Mouse (Mus musculus): Measurements from ENCODE around the gene Cdhr2.
A peak's percentile ranks its signal among the peaks of the same experiment; 100 is the strongest.

Gene Cdhr2

GRCm38 (mm10) chr13:54692711-54693557 lies 8.3 kb upstream of the Cdhr2 start:
- no peak for DNase-seq (ENCODE audit: low spot score)

DNA sequence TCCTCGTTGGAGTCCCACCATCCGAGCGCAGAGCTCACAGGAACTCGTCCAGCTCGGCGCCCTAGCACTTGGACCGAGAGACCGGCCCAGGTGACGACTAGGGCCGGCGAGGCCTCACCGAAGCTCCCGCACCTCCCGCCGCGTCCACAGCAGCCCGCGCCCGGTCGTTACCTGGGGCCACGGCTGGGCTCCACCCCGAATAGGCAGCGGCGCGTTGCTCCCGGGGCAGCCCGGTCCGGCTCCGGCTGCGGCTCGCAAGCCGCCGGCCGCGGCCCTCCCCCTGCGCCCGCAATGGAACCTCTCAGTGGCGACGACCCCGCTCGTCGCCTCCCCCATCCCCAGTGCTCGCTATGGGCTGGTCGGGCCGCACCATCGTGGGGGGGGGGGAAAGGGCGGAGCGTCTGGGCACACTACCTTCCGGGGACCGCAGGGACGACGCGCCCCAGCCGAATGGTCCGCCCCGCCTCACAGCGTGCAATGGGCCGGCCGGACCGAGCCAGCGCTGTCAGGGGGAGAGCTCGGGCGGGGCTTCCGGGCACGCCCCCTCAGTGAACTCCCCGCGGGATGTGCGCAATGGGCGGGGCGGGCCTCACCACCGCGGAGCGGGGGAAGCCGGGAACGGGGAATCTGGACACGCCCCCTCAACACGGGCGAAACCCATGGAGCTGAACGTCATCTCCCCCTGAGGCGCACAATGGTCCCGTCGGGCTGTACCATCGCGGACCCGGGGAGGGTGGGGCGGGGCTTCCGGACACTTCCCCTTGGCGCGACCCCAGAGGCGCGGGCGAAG lies 7.5 kb upstream of the Cdhr2 start, which contains the start of gene Rnf44:
TSS of gene Rnf44 (minus strand) at position 350 of the 790 bp plus-strand sequence.
- peak; percentile 95 for DNase-seq (ENCODE audit: low spot score)

- DNase-seq (ENCODE audit: low spot score): peak; percentile 85
These were observed 6.8 kb upstream of the Cdhr2 start for GRCm38 (mm10) chr13:54694348-54695060.

DNA sequence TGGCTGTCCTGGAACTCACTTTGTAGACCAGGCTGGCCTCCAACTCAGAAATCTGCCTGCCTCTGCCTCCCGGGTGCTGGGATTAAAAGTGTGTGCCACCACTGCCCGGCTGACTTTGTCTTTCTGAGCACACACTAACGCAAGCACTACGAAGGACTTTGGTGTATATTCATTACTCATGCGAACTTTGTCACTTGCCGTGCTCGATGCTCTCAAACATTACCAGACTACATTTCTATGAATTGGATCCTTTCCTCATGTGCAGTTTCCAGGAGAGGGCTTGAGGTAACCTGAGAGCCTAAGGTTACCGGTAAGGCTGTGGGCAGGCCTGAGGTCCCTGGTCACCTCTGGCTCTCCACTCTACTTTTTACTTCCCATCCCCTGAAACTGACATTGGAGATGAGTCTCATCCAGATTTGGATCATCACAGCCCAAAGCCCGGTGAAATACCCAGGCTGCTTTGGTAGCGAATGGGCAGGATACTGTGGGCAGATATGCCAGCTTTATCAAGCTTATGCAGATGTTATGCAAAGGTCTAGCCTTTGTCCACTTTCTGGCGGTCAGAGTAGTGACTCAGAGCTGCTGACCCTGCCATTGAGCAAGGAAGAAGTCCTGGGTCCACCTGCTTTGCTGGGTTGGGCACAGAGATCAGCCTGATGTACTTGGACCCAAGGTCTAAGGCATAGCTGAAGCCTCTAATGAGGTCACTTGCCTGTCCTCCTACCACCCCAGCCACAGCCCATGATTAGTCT lies 5.6 kb upstream of the Cdhr2 start:
- no peak for DNase-seq (ENCODE audit: low spot score)

GRCm38 (mm10) chr13:54702507-54702906 lies 1.2 kb downstream of the Cdhr2 start:
- DNase-seq (ENCODE audit: low spot score): no peak

DNA sequence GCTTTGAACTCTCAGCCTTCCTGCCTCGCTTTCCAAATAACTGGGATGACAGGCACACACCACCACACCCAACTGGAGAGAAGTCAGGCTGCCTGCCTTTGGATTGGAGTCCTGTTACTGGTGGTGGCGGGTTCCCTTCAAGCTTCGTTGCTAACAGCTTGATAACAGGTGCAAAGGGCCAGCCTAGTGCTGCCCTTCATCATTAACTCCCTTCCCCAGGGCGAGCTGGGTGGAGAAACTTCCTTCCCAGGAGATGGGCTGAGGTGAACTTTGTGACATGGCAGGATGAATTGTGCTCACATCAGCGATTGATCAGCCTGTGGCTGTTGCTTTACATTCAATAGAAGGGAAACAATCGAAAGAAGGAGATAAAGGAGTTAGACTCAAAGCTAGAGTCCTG lies 3.6 kb downstream of the Cdhr2 start:
- no peak for DNase-seq (ENCODE audit: low spot score)

DNA sequence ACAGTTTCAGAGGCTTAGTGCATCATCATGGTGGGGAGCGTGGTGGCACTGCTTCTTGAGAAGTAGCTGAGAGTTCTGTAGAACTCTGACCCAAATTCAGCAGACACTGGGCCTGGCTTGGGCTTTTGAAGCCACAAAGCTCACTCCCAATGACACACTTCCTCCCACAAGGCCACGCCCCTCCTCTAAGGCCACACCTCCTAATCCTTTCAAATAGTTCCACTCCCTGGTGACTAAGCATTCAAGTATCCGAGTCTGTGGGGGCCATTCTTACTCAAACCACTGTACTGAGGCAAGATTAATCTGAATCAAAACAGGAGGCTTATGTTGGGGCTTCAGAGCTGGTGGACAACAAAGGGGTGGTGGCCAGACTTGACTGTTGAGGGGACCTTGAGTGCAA lies 9.6 kb downstream of the Cdhr2 start:
- no peak for DNase-seq (ENCODE audit: low spot score)

- DNase-seq (ENCODE audit: low spot score): no peak
These were observed 13.1 kb downstream of the Cdhr2 start for GRCm38 (mm10) chr13:54714393-54714792.

- no peak for DNase-seq (ENCODE audit: low spot score)
These were observed 13.7 kb downstream of the Cdhr2 start for GRCm38 (mm10) chr13:54714996-54715395.

GRCm38 (mm10) chr13:54716916-54717315 lies 15.7 kb downstream of the Cdhr2 start:
- DNase-seq (ENCODE audit: low spot score): no peak

DNA sequence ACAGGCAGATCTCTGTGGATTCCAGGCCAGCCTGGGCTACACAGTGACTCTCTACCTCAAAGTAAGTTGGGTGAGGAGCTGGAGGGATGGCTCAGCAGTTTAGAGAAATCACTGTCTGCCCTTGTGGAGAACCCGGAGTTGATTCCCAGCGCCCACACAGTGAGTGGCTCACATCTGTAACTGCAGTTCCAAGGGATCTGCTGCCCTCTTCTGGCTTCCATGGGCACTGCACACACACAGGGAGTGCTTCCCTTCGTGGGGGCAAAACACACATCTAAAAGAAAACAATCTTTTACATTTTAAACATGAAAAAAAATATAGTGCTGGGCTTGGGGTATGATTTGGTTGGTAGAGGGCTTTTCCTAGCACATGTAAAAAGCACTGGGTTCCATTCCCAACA lies 21.9 kb downstream of the Cdhr2 start:
- no peak for DNase-seq (ENCODE audit: low spot score)

GRCm38 (mm10) chr13:54726131-54726530 lies 24.9 kb downstream of the Cdhr2 start:
- no peak for DNase-seq (ENCODE audit: low spot score)

DNA sequence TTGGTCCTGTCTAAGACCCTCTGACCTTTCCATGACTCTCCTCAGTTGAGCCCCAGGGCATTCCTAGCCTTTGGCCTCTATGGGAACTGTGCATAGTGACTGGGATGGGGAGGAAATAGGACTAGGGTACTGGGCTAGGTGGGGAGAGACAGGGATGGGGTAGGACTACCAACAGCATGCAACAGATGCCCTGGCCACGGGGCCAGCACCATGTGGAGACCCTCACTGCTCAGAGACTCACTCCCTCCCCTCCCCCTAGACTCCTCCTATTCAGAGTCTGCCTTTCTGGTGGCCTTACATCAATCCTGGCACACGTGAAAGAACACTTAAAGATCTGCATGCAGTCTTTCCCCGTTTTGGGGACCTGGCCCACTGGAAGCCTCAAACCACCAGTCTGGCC lies 35.7 kb downstream of the Cdhr2 start:
- no peak for DNase-seq (ENCODE audit: low spot score)

GRCm38 (mm10) chr13:54737488-54738212 lies 36.4 kb downstream of the Cdhr2 start:
- no peak for DNase-seq (ENCODE audit: low spot score)

DNA sequence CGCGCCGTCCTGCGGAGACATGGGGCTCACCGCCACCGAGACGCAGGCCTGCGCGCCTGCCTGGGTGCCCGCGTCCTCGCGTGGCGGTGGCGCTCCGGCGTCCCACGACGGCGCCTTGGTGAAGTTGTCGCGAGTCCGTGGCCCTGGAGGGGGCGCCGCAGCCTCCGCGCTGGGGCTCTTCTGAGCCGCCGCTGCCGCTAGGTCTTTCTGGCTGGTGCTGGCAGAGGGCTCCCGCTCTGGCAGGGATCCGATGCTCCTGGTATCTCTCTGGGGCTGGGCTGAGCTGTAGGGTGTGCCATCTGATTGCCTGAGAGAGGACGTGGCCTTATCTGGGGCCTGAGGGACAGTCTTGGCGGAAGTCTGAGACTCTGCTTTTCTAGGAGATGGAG lies 36.9 kb downstream of the Cdhr2 start:
- no peak for DNase-seq (ENCODE audit: low spot score)

DNA sequence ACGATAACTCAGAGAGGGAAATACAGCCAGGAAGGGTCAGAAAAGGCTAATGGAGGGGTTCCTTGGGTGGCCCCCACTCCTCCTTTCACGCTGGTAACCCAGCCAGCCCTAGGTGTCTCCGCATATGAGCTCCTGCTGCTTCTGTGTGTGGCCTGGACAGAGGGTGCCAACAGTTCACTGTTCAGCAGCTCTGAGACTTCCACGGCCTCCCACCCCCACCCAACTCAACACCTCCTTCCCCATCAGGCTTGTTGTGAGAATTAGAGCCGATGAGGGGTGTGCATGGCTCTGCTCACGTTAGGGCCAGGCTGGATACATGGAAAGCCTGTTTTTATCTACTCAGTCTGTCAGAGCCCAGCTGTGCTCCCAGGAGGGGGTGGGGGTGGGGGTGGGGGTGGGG lies 44.8 kb downstream of the Cdhr2 start:
- no peak for DNase-seq (ENCODE audit: low spot score)

DNA sequence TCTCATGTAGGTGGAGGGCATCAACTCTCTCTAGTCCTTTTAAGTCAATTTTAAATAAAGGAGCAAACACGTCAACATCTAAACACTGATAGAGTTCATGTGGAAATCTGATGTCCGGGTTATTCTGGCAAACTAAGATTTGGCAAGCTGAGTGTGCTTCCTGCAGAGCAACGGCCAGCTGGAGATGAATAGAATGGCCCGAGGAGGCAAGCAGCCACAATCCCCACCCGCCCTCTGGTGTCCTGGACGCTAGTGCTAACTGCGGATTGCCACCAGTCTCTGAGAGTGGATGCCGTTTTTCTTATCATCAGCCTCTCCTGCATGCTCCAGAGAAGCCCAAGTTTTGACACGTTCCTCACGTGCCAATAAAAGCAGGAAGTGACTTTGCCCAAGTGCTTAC lies 45.6 kb downstream of the Cdhr2 start:
- DNase-seq (ENCODE audit: low spot score): no peak

DNA sequence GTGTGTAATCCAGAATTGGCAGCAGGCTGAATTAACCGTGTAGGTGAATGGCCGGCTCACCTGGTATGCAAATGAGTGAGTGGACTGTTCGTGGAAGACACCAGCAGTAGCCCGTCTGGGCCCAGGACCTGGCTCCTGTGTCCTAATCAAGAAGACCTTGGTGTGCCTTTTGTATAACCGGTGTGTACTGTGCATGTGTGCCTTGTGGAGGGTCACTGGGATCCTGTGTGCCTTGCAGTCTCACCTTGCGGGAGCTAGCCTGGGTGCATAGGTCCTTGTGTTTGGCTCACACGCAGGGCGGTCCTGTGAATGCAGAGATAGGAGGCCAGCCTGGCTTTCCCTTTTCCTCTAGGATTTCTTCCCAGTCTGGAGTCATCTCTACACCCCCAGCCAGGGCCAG lies 46.9 kb downstream of the Cdhr2 start:
- DNase-seq (ENCODE audit: low spot score): no peak

DNA sequence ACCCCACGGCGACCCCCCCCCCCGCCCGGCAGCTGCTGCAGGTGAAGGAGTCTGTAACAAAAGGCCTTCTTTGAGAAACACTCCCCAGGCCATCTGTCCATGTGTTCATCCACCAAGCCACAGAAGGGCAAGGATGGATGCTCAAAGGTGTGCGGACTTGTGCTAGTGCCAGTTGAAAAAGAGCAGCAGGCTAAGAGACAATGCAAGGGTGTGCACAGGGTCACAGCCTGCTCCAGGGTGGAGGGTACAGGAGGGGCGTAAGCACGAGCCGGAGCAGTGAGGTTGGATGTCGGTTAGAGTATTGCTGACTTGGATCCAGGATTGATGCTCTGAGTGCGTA lies 47.4 kb downstream of the Cdhr2 start:
- DNase-seq (ENCODE audit: low spot score): no peak

- DNase-seq (ENCODE audit: low spot score): no peak
These were observed 48.0 kb downstream of the Cdhr2 start for GRCm38 (mm10) chr13:54749061-54749863.

Data from layer of hippocampus, adult 9-10 months (tissue).